Mouse (Mus musculus) bone marrow, adult 2 months (tissue): ENCODE data around the gene Arfip1.

ENCODE experiments used
- CTCF ChIP-seq: fragments of 200-500 bp; IDR thresholded peaks from 2 replicates; pipeline ENCODE4 v1.5.1; 2011; ENCODE audit warnings: low read length, control low read depth; ENCODE audit not compliant: control insufficient read depth, insufficient read depth
- POLR2A ChIP-seq: fragments of 200-500 bp; IDR thresholded peaks from 2 replicates; pipeline ENCODE4 v1.6.1; 2011; ENCODE audit warnings: low read depth, mild to moderate bottlenecking, control low read depth, low read length, borderline replicate concordance; ENCODE audit not compliant: control insufficient read depth

- no peak for TF ChIP-seq CTCF
- no peak for TF ChIP-seq POLR2A
Measured at GRCm38 (mm10) chr3:84602759-84603158, 20.3 kb upstream of the Arfip1 start.
